Mouse (Mus musculus): ENCODE data around the gene Anxa5. TPM values are rescaled to one million over a fixed set of nuclear protein-coding genes. Genes with fewer than 3 reads are reported as not detected.
A peak's percentile ranks its signal among the peaks of the same experiment; 100 is the strongest.

Anxa5 gene
- polyA plus RNA-seq, 1 experiment from 2014 or later = 74.7 TPM

DNA sequence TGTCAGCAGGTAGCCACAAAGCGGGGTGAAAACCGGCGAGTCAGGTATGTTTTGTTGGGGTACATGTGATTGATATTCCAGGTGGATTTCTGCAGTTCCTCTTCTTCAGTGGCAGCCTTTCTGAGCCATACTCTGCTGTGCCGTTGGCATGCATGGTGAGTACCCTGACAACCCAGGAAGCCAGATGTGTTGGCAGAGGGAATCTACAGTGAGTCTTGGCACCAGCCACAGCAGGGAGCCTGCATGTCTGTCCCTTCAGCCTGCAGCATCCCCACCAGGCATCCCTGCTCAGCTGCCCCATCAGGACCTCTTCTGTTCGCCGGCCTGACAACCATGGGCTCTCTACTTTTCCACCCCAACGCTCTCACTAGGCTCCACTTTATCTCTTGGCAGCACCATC is 25.9 kb upstream of the Anxa5 start:
- WGBS = 68% methylated on average over 7 of the region's 7 CpGs
- Histone ChIP-seq H3K9ac (ENCODE audit: low read depth, low read length) (no peak overlapping the region), H3K4me2 (ENCODE audit: low read length) (no peak overlapping the region), H3K4me3 (ENCODE audit: low read length) (no peak overlapping the region), H3K4me1 (ENCODE audit: control insufficient read depth, insufficient read depth, low read depth, low read length) (no peaks in the 10 kb centered on the region), H3K27ac (ENCODE audit: low read depth, low read length) (no peak overlapping the region), H3K27me3 (replicated peaks; ENCODE audit: control insufficient read depth, insufficient read depth, low read length) (no peaks in the 10 kb centered on the region), H3K36me3 (ENCODE audit: control insufficient read depth, insufficient read depth, low read length) (no peaks in the 10 kb centered on the region), H3K9me3 (ENCODE audit: control insufficient read depth, low read length) (no peaks in the 10 kb centered on the region)
- no peak for ATAC-seq

DNA sequence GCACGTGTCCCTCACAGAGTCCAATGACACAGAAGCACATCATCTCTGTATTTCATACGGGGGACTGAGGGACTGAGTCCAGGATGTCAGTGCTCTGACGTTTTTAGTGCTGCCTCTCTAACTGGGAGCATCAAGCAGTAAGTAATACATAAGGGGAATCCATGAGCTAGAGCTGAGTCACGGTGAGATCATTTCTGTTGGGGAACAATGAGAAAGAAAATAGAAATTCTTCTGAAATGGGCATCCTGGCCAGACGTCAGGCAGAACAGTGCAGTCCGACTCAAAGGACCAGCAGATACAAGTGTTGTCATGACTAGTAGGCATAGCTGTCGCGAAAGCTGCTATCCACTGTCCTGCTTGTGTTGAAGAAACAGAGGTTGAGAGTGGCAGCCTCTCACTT is 25.3 kb upstream of the Anxa5 start:
- Histone ChIP-seq H3K27me3 (replicated peaks; ENCODE audit: control insufficient read depth, insufficient read depth, low read length) (no peaks in the 10 kb centered on the region), H3K36me3 (ENCODE audit: control insufficient read depth, insufficient read depth, low read length) (no peaks in the 10 kb centered on the region), H3K9ac (ENCODE audit: low read depth, low read length) (no peak overlapping the region), H3K27ac (ENCODE audit: low read depth, low read length) (no peak overlapping the region), H3K4me3 (ENCODE audit: low read length) (no peak overlapping the region), H3K4me1 (ENCODE audit: control insufficient read depth, insufficient read depth, low read depth, low read length) (no peaks in the 10 kb centered on the region), H3K9me3 (ENCODE audit: control insufficient read depth, low read length) (no peaks in the 10 kb centered on the region), H3K4me2 (ENCODE audit: low read length) (no peak overlapping the region)
- ATAC-seq = no peak
- 90% methylated on average over 8 of the region's 8 CpGs for WGBS

DNA sequence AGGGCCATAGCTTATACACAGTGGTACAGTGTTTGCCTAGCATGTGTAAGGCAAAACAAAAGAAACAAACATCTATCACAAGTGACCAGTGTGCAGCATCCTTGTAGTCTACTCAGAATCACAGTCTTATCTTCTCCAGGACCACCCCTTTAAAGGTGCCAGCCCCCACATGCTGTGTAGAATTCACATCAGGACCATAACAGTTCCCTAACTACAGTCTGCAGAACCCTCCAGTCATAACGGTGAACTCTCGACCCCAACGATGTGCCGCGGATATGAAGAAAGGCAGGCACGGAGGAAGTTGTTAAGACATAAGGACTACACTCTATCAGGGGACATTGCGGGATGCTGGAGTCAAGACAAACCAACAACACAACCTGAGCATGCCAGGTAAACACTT is 23.7 kb upstream of the Anxa5 start:
- Histone ChIP-seq H3K9me3 (ENCODE audit: control insufficient read depth, low read length) (no peaks in the 10 kb centered on the region), H3K36me3 (ENCODE audit: control insufficient read depth, insufficient read depth, low read length) (no peaks in the 10 kb centered on the region), H3K4me3 (ENCODE audit: low read length) (no peak overlapping the region), H3K4me1 (ENCODE audit: control insufficient read depth, insufficient read depth, low read depth, low read length) (no peaks in the 10 kb centered on the region), H3K4me2 (ENCODE audit: low read length) (no peak overlapping the region), H3K27ac (ENCODE audit: low read depth, low read length) (no peak overlapping the region), H3K9ac (ENCODE audit: low read depth, low read length) (no peak overlapping the region), H3K27me3 (replicated peaks; ENCODE audit: control insufficient read depth, insufficient read depth, low read length) (no peaks in the 10 kb centered on the region)
- WGBS = 94% methylated on average over 7 of the region's 7 CpGs
- no peak for ATAC-seq

DNA sequence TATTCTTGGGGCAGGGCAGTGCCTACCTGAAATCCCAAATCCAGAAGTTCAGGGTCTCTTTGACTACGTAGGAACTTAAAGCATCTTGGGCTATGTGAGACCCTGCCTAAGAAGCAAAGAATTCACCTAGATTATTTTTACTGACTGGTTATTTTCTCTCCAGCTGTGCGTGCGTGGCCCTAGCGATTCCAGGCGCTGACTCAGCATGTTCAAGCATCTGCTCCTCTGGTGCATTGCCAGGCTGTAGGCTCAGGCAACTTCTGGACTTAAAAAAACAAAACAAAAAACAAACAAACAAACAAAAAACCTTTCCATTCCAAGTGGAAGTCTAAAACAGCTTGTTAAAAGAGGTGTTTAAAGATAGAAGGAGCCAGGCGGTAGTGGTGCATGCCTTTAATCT is 22.5 kb upstream of the Anxa5 start:
- Histone ChIP-seq H3K4me3 (ENCODE audit: low read length) (no peak overlapping the region), H3K27ac (ENCODE audit: low read depth, low read length) (no peak overlapping the region), H3K9me3 (ENCODE audit: control insufficient read depth, low read length) (no peaks in the 10 kb centered on the region), H3K36me3 (ENCODE audit: control insufficient read depth, insufficient read depth, low read length) (no peaks in the 10 kb centered on the region), H3K4me1 (ENCODE audit: control insufficient read depth, insufficient read depth, low read depth, low read length) (no peaks in the 10 kb centered on the region), H3K27me3 (replicated peaks; ENCODE audit: control insufficient read depth, insufficient read depth, low read length) (no peaks in the 10 kb centered on the region), H3K4me2 (ENCODE audit: low read length) (no peak overlapping the region), H3K9ac (ENCODE audit: low read depth, low read length) (no peak overlapping the region)
- 79% methylated on average over 6 of the region's 6 CpGs for WGBS
- no peak for ATAC-seq

DNA sequence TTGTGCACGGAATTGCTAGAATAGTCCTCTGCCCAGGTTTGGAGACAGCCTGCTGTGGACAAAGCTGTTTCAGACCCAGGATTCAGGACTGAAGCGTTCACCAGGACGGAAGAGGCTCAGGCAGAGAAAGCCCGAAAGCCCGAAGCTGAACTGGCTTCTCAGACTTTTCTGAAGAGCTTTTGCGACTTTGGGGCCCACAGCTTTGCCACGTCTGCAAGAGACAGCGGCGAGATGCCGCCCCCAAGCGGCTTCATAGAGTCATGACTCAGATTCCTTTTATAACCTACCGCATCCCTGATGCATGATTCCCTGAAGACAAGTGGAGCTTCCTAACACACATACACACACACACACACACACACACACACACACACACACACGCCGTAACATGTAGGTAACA is 21.1 kb upstream of the Anxa5 start:
- H3K9ac ChIP-seq (ENCODE audit: low read depth, low read length) = no peak overlapping the region
- no peak overlapping the region for H3K27ac ChIP-seq (ENCODE audit: low read depth, low read length)
- WGBS = 18% methylated on average over 14 of the region's 14 CpGs
- no peak overlapping the region for H3K4me2 ChIP-seq (ENCODE audit: low read length)
- no peak overlapping the region for H3K4me3 ChIP-seq (ENCODE audit: low read length)
- H3K9me3 ChIP-seq (ENCODE audit: control insufficient read depth, low read length) = no peaks in the 10 kb centered on the region
- H3K36me3 ChIP-seq (ENCODE audit: control insufficient read depth, insufficient read depth, low read length) = no peaks in the 10 kb centered on the region
- no peaks in the 10 kb centered on the region for H3K4me1 ChIP-seq (ENCODE audit: control insufficient read depth, insufficient read depth, low read depth, low read length)
- ATAC-seq = peak; percentile 69
- no peaks in the 10 kb centered on the region for H3K27me3 ChIP-seq (replicated peaks; ENCODE audit: control insufficient read depth, insufficient read depth, low read length)

DNA sequence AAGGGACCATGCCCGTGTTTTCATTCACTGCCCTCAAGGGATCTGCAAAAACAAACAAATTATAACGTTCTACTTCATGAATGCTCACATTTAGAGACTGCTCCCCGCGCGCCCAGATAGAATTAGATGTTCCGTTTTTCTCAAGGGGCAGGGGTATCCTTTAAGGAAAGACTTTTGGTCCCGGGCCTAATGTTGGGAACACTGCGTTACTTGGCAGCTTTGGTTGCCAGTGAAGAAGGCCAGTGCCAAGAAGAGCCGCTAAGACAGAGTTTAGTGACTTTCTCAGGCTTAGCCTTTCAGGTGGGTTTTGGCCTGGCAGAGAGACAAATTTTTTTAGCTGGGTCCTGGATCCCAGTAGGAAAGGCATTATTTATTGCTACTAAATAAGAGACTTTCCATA is 20.6 kb upstream of the Anxa5 start:
- H3K4me1 ChIP-seq (ENCODE audit: control insufficient read depth, insufficient read depth, low read depth, low read length) = no peaks in the 10 kb centered on the region
- H3K4me3 ChIP-seq (ENCODE audit: low read length) = no peak overlapping the region
- H3K9ac ChIP-seq (ENCODE audit: low read depth, low read length) = no peak overlapping the region
- no peak overlapping the region for H3K27ac ChIP-seq (ENCODE audit: low read depth, low read length)
- H3K9me3 ChIP-seq (ENCODE audit: control insufficient read depth, low read length) = no peaks in the 10 kb centered on the region
- H3K36me3 ChIP-seq (ENCODE audit: control insufficient read depth, insufficient read depth, low read length) = no peaks in the 10 kb centered on the region
- WGBS = 85% methylated on average over 9 of the region's 9 CpGs
- no peak for ATAC-seq
- H3K27me3 ChIP-seq (replicated peaks; ENCODE audit: control insufficient read depth, insufficient read depth, low read length) = no peaks in the 10 kb centered on the region
- H3K4me2 ChIP-seq (ENCODE audit: low read length) = no peak overlapping the region

DNA sequence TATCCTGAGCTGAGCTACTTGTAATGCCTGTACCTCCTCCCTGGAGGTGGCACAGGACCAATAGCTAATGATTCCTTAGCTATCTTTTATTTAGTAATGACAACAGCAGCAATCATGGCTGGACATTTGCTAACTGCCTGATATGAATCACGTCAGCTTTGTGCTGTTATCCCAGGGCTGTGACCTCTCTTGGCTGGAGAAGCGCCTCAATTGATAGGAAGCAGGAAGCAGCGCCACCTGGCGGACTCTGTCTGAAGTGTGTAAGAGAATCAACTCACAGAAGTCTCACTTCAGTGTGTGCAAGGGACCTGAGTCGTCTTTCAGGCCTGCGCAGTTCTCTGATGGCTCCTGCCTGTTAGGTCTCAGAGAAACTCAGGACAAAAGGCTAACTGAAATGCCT is 19.7 kb upstream of the Anxa5 start:
- H3K9me3 ChIP-seq (ENCODE audit: control insufficient read depth, low read length) = no peaks in the 10 kb centered on the region
- WGBS = 7% methylated on average over 6 of the region's 6 CpGs
- H3K27ac ChIP-seq (ENCODE audit: low read depth, low read length) = no peak overlapping the region
- no peaks in the 10 kb centered on the region for H3K36me3 ChIP-seq (ENCODE audit: control insufficient read depth, insufficient read depth, low read length)
- H3K4me3 ChIP-seq (ENCODE audit: low read length) = no peak overlapping the region
- peak; percentile 82 for ATAC-seq
- no peak overlapping the region for H3K9ac ChIP-seq (ENCODE audit: low read depth, low read length)
- H3K4me2 ChIP-seq (ENCODE audit: low read length) = no peak overlapping the region
- H3K27me3 ChIP-seq (replicated peaks; ENCODE audit: control insufficient read depth, insufficient read depth, low read length) = no peaks in the 10 kb centered on the region
- H3K4me1 ChIP-seq (ENCODE audit: control insufficient read depth, insufficient read depth, low read depth, low read length) = no peaks in the 10 kb centered on the region

DNA sequence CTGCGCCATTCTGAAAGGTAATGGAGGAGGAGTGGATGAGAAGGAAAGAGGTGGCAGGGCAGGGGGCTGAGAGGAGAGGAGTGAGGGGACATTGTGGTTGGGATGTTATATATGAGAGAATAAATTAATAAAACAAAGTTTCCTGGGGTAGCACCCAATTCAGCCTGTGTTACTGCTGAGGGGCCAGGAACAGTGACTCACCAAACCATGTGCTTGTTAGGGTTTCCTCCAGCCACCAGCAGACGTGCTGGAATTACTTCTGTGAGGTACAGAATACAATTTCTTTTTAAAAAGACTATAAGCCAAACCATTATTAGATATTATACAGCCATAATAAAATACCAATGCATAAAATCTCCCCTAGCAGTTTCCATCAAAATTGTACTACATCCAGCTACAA is 18.9 kb upstream of the Anxa5 start:
- Histone ChIP-seq H3K27me3 (replicated peaks; ENCODE audit: control insufficient read depth, insufficient read depth, low read length) (no peaks in the 10 kb centered on the region), H3K9me3 (ENCODE audit: control insufficient read depth, low read length) (no peaks in the 10 kb centered on the region), H3K36me3 (ENCODE audit: control insufficient read depth, insufficient read depth, low read length) (no peaks in the 10 kb centered on the region), H3K4me1 (ENCODE audit: control insufficient read depth, insufficient read depth, low read depth, low read length) (no peaks in the 10 kb centered on the region), H3K9ac (ENCODE audit: low read depth, low read length) (no peak overlapping the region), H3K4me2 (ENCODE audit: low read length) (no peak overlapping the region), H3K27ac (ENCODE audit: low read depth, low read length) (no peak overlapping the region), H3K4me3 (ENCODE audit: low read length) (no peak overlapping the region)
- ATAC-seq = no peak
- 76% methylated on average over 2 of the region's 2 CpGs for WGBS

DNA sequence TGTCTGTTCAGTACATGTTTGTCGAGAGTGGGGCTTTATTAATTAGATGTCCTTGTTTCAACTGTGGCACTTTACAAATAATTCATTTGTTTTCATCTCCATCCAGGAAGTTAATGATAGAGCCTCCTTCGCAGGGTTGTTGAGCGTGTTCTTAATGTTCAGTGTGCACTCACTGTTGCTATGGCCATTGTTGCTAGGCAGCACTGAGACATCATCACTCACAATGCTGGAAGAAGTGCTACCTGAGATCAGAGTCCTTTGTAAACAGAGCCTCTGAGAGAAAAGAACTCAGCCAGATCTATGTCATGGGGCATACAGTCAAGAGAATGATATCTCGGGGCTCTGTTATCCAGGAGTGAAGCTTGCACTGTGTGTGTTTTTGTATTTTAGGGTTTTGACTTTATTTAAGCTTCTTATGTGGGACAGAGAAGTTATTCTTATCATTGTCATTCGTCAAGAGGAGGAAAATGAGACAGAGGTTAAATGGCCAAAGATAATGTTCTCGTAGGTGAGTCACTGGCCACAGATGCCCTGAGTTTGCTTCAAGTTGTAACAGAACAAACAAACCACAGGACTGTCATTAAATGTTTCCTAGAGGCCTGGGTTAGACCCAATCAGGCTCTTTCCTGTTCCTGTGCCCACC is 18.1 kb upstream of the Anxa5 start:
- H3K4me2 ChIP-seq (ENCODE audit: low read length) = no peak overlapping the region
- no peaks in the 10 kb centered on the region for H3K9me3 ChIP-seq (ENCODE audit: control insufficient read depth, low read length)
- no peak overlapping the region for H3K9ac ChIP-seq (ENCODE audit: low read depth, low read length)
- H3K4me1 ChIP-seq (ENCODE audit: control insufficient read depth, insufficient read depth, low read depth, low read length) = no peaks in the 10 kb centered on the region
- no peaks in the 10 kb centered on the region for H3K36me3 ChIP-seq (ENCODE audit: control insufficient read depth, insufficient read depth, low read length)
- ATAC-seq = peak; percentile 81
- no peak overlapping the region for H3K4me3 ChIP-seq (ENCODE audit: low read length)
- 61% methylated on average over 6 of the region's 6 CpGs for WGBS
- no peaks in the 10 kb centered on the region for H3K27me3 ChIP-seq (replicated peaks; ENCODE audit: control insufficient read depth, insufficient read depth, low read length)
- no peak overlapping the region for H3K27ac ChIP-seq (ENCODE audit: low read depth, low read length)
